ENCODE assay signal across 12 mouse cellular contexts in the genomic region with DNA sequence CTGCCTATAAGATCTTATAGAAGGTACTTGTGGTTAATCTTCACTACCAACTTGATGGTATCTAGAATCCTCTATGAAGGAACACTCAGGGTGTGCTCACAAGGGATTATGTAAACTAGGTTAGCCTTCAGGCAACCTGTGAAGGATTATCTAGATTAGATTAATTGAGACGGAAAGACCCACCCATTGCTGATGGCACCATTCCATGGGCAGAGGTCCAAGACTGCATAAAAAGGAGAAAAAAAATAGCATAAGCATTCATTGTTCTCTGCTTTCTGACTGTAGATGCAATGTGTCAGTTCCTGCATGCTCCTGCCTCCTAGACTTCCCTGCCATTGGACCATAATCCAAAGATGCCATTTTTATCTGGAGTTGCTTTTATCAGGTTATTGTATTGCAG. TPM values are rescaled to one million over a fixed set of nuclear protein-coding genes. Genes with fewer than 3 reads are reported as not detected.
"Had no signal": no experiment of that assay in that cellular context is flagged by ENCODE, and none has a peak within 500 bp of the region (broad histone marks: within the 10 kb centered on the region; RNA-seq: fewer than 3 reads in every experiment).

No protein-coding gene starts in this region.

- H3K4me3 ChIP-seq: liver, embryonic 13.5 days; stomach, embryonic 15.5 days had no signal

- H3K27ac ChIP-seq: liver, embryonic 13.5 days; stomach, embryonic 15.5 days had no signal

- H3K36me3 ChIP-seq: liver, embryonic 13.5 days; stomach, embryonic 15.5 days had no signal

- DNase-seq: kidney, adult 8-10 months; liver, embryonic 13.5 days; lung, adult 2 months; lung, postnatal 14 days; lung, postnatal 4 days; midbrain, embryonic 14.5 days; right cerebral cortex, postnatal 25 days; spleen, adult 18-20 months; thymus, postnatal 25 days had no signal

- H3K9me3 ChIP-seq: liver, embryonic 13.5 days; stomach, embryonic 15.5 days had no signal

- H3K27me3 ChIP-seq: liver, embryonic 13.5 days; stomach, embryonic 15.5 days had no signal

- H3K4me1 ChIP-seq: liver, embryonic 13.5 days; stomach, embryonic 15.5 days had no signal

- H3K4me2 ChIP-seq: liver, embryonic 13.5 days; midbrain, embryonic 11.5 days; stomach, embryonic 15.5 days had no signal

- H3K9ac ChIP-seq: liver, embryonic 13.5 days; stomach, embryonic 15.5 days had no signal

RNA-seq across cellular contexts. Expression of gene Chrm3, which starts 8.5 kb away (rescaled TPM):
- total RNA-seq: megakaryocyte-erythroid progenitor cell, adult 5-6 weeks had no signal
